Mouse (Mus musculus) embryo, embryonic 10 days (tissue): ENCODE data around the gene Cwc25.
"Not testable (repeated sequence)": the region's sequence is repeated elsewhere in the genome, so short reads cannot be mapped to it uniquely, and the experiment has no call there.

Source experiments
- DNase-seq: peaks from one replicate; pipeline ENCODE4 v3.0.0-alpha.2; 2015; ENCODE audit warnings: low spot score

The Cwc25 gene

GRCm38 (mm10) chr11:97801409-97802193 lies 35.2 kb upstream of the Cwc25 start:
- peak; percentile 68 for DNase-seq

GRCm38 (mm10) chr11:97800691-97801408 lies 34.5 kb upstream of the Cwc25 start:
- DNase-seq, result peak; percentile 44

- DNase-seq, result peak; percentile 74
Observed at GRCm38 (mm10) chr11:97799994-97800690, 33.8 kb upstream of the Cwc25 start.

GRCm38 (mm10) chr11:97799146-97799993 lies 33.0 kb upstream of the Cwc25 start:
- DNase-seq, result peak; percentile 83

GRCm38 (mm10) chr11:97798782-97799145 lies 32.4 kb upstream of the Cwc25 start, which contains the start of gene Lasp1:
Gene Lasp1, plus strand, starts transcription at chr11:97799000.
- DNase-seq, result peak; percentile 92

GRCm38 (mm10) chr11:97798083-97798435 lies 31.7 kb upstream of the Cwc25 start:
- DNase-seq, result no peak

GRCm38 (mm10) chr11:97797369-97798082 lies 31.2 kb upstream of the Cwc25 start:
- no peak for DNase-seq

- peak; percentile 63 for DNase-seq
Observed at GRCm38 (mm10) chr11:97796910-97797309, 30.6 kb upstream of the Cwc25 start.

GRCm38 (mm10) chr11:97793165-97793564 lies 26.8 kb upstream of the Cwc25 start:
- peak; percentile 63 for DNase-seq

GRCm38 (mm10) chr11:97790778-97791438 lies 24.6 kb upstream of the Cwc25 start:
- DNase-seq, result not testable (repeated sequence)

GRCm38 (mm10) chr11:97789727-97790126 lies 23.4 kb upstream of the Cwc25 start:
- no peak for DNase-seq

GRCm38 (mm10) chr11:97787961-97788360 lies 21.6 kb upstream of the Cwc25 start:
- DNase-seq, result no peak

GRCm38 (mm10) chr11:97782564-97782895 lies 16.2 kb upstream of the Cwc25 start:
- DNase-seq, result no peak

- peak; percentile 99 for DNase-seq
Observed at GRCm38 (mm10) chr11:97781832-97782563, 15.6 kb upstream of the Cwc25 start, which contains the start of gene Rpl23. Gene Rpl23, minus strand, starts transcription at chr11:97782437.

- no peak for DNase-seq
Observed at GRCm38 (mm10) chr11:97781478-97781831, 15.1 kb upstream of the Cwc25 start.

- DNase-seq, result no peak
Observed at GRCm38 (mm10) chr11:97779968-97780701, 13.8 kb upstream of the Cwc25 start.

GRCm38 (mm10) chr11:97778918-97779317 lies 12.6 kb upstream of the Cwc25 start:
- DNase-seq, result no peak

- peak; percentile 47 for DNase-seq
Observed at GRCm38 (mm10) chr11:97777129-97777529, 10.8 kb upstream of the Cwc25 start.

GRCm38 (mm10) chr11:97776497-97777128 lies 10.3 kb upstream of the Cwc25 start:
- DNase-seq, result no peak
